Mouse (Mus musculus) megakaryocyte, adult 5-6 weeks (primary cell): ENCODE measurements around the gene Rprd1b. TPM values are rescaled to one million over a fixed set of nuclear protein-coding genes. Genes with fewer than 3 reads are reported as not detected.

Experiments used
- ATAC-seq: 2 replicates; pipeline ENCODE4 v1.8.0; 2016; ENCODE audit warnings: mild to moderate bottlenecking, inconsistent platforms; ENCODE audit not compliant: poor library complexity, severe bottlenecking
- total RNA-seq, 2 experiments: library from RNA; stranded (forward) in 1 of 2; stranded (reverse) in 1 of 2; fragments of 153-499, 151-499 nt in 1 of 2; fragments of 221-1000, 200-1000 nt in 1 of 2; gene quantifications; 2 replicates each; pipeline versions ENCODE4 v1.2.3 to v1.2.4; 2015 to 2017

Gene Rprd1b
- total RNA-seq, 2 experiments from 2014 or later, result 21.7 to 26.9 TPM

DNA sequence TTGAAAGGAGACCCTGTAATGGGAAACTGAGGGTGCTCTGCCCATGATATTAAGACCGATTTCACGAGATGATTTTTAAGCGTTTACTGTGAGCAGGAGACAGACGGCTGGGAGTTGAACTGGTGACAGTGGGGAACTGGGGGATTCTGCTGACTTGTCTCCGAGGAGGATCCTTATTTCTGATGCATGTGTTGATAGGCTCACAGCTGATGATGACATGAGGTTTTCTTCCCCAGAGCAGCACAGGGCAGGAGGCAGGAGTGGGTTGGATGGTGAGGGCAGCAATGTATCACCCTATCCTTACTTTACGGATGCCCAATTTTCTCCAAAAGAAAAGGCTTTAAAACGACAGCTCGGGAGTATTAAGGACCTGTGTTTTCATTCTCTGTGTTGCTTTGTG is 116.0 kb downstream of the Rprd1b start:
- no peak for ATAC-seq

DNA sequence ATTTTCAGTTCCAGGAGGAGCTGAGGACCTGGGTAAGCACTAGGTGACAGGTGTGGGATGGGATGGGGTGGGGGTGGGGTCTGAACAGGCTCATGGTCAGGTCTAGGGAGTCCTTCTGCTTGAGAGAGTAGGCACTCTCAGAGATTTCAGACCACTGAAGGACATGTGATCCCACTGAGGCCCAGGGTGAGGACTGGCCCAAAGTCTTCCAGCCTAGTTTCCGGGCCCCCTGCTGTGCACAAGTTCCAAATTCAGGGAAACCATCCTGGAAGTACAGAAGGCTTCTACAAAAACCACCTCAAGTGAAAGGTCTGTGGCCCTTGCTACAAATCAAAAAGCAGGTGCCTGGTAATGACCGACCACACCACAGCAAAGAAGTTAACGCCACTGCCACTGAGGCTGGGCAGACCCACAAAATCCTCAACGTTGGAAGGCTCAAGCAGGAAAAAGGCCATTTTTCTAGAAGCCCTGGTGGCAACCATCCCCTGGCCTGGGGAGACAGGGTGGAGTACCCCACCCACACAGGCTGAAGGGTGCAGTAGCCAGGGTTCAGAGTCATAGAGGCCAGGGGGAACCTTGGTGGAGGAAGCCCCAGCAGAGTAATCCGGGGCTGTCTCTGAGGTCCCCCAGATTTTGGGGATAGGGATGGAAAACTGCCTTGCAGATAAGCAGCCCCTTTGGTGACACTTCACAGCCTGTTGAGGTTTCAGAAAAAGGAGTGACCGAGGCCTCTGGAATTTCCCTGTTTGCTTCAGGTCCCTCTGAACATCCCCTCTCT is 116.6 kb downstream of the Rprd1b start:
- no peak for ATAC-seq

DNA sequence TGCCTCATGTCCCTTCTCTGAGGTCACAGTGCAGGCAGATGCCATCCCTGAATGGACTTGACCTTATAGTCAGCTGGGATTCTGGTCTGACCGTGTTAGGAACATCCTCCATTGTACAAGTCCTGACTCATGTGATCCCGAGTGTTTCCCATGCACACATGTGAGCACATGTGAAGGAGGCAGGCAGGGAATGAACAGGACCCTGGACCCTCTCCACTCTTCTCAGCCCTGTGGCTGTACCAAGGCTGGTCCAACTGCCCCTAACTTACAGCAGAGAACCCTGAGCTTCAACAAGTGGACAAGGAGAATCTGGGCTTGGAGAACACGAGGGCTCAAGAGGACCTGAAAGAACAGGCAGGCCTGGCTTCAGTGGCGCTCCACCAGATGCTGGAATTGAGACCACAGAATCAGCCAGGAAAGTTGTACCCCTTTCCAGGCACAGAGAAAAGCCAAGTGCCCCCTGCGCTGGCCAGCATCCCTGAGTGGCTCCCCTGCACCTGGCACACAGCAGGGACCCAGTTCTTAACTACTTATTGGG is 117.3 kb downstream of the Rprd1b start:
- ATAC-seq, result no peak

DNA sequence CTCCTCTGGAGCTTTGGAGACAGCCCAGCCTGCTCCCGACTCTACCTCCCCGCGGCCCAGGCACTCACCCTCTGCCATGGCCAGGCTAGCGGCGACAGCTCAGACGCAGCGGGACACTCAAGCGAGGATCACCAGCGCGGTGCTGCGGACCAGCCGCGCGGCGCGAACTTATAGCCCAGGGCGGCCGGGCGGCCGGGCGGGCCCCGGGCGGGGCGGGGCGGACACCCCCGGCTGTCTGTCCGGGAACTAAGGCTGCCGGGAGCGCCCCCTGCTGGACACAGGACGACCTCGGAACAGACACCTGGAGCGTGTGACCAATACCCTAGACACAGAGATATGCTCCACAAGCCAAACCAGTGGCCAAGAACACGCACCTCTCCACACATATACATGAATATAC is 117.9 kb downstream of the Rprd1b start, which contains the start of gene Tgm2:
Tgm2 (minus strand) TSS at position 214 of the 400 bp plus-strand sequence.
- ATAC-seq, result peak; percentile 90

DNA sequence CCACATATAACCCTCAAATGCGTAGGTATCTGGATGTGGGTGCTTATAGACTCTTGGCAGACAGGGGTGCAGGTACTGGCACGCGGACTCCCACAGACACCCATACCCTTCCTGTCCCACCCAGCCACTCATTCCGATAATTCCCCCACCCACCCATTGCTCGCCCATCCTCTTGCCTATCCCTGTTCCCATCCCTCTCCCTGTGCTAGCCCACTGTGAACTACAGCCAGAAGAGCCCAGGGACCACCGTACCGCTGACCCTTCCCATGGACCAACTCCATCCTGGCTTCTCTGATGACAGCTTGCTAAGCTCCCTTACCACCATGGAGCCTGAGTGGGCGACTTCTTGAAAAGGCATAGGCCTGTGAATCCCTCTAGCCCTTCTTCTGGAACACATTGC is 118.7 kb downstream of the Rprd1b start:
- ATAC-seq, result no peak

DNA sequence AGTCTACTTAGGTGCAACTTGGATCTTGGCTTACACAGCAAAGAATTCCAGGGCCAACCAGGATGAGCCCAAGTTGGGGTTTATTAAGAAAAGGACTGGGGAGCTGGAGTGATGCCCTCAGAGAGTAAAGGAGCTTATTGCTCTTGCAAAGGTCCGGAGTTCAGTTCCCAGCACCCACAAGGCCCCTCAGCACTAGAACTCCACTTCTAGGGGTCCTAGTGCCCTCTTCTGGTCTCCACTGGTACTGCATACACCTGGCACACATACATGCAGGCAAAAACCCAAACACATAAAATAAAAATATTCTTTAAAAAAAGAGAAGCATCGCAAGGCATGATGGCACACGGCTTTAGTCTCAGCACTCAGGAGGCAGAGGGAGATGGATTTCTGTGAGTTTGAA is 122.8 kb downstream of the Rprd1b start:
- ATAC-seq, result no peak

DNA sequence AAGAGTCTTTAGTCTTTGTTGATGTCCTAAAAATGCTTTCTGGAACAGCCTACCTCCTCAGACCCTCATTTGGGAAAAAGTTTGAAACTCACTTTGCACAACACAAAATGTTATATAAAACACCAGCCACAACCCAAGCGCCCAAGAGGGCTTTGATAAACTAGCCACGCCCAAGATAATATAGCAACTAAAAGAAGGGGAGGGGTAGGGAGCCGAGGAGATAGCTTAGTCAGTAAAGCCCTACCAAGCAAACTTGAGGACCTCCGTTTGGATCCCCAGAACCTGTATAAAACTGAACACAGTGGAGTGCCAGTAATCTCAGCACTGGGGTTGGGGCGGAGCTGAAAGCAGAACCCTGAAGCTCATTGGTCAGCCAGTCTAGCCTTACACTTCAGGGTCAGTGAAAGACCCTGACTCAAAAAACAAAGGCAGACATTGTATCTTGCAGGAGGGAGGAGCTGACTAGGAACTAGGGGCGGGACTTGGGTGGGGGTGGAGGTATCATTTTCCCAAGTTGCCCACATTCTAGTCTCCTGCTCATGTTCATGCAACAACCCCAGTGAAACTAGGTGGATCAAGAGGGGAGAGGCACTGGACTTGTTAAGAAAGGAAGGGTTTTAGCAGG is 124.5 kb downstream of the Rprd1b start:
- ATAC-seq, result no peak

DNA sequence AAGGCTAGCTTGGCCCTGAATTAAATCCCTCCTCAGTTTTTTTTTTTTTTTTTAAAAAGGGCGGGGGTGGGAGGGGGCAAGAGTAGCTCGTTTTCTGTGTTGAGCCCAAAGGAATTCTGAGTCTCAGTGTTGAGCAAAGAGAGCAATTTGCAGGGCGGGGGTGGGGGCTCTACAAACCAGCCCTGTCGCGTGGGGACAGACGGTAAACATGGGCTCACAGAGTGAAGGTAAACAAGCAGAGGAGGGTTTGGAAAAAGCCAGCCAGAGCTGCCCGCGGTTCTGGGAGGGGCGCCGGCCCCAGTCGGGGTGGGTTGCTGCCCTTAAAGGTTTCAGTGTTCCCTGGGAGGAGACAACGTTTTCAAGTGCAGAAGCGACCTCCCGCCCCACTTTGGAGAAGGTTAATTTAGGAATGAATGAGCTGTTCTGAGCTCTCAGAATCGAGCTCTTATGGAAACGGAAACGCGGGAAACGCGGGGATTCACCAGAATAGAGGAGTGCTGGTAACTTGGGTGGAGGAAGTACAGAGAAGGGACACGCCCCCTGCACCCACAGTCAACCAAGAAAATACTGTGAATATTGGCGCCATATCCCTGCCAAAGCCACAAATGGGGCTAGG is 125.5 kb downstream of the Rprd1b start:
- peak; percentile 78 for ATAC-seq

DNA sequence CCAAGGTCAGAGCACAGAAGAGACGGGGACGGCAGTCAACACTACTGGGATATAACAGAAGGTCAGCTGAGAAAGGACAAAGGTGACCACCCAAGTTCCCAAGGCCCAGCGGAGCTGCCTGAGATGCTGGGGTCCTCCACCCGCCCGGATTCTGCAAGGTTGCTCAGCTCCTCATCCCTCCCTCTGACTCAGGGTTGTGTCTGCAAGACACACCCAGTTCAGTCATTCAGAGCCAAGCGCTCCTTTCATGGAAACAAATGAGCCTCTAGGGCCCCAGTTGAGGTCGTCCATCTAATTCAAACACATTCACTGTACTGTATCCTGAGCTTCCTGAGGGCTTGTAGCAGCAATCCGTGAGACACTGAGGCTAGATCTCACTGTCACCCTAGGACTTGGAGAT is 126.3 kb downstream of the Rprd1b start:
- ATAC-seq, result no peak

DNA sequence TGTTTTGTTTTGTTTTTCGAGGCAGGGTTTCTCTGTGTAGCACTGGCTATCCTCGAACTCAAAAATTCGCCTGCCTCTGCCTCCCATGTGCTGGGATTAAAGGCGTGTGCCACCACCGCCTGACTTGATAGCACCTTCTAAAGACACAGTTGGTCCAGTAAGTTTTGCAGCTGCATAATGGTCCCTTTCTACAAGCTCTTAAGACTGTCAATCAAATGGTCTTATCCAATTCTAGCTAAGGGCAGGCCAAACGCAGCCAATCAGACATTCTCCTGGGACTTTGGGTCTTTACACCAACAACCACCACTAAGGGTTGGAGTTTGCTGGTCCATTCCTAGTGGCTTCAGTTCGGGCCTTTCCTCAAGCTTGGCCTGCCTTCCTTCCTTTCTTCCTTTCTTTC is 126.8 kb downstream of the Rprd1b start:
- ATAC-seq, result no peak

DNA sequence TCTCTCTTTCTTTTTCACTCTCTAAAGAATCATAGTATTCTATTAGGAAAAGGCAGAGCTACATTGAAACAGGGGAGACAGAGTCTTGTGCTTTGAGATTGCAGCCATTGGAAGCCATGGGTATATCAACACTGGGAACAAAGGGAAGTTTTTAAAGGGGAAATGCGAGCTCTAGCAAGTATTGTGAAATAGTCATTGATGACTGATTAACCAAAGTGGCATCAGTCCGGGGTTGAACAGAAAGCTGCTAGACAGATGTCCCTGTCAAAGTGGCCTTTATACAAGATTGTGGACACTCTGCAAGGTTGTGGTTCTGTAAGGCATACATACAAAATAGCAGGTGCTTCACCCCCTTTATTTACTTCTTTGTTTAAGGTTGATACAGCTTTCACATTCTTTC is 127.3 kb downstream of the Rprd1b start:
- ATAC-seq, result no peak

DNA sequence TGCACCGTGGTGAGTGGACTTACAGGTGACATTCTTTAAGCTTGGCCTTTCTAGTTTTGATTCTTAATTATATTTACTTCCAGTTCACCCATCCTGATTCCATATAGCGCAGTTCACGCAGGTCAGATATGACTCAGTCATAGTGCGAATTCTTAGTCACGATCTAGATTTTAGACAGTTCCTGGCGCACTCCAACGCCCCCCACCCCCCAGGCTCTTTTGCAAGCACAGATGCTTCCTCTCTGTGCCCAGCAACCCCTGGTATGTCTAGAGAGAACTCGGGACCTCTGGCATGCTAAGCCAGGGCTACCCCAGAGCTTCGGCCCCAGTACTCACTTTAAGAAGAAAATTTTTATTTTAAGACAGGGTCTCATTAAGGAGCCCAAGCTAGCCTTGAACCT is 128.2 kb downstream of the Rprd1b start:
- ATAC-seq, result peak; percentile 34

DNA sequence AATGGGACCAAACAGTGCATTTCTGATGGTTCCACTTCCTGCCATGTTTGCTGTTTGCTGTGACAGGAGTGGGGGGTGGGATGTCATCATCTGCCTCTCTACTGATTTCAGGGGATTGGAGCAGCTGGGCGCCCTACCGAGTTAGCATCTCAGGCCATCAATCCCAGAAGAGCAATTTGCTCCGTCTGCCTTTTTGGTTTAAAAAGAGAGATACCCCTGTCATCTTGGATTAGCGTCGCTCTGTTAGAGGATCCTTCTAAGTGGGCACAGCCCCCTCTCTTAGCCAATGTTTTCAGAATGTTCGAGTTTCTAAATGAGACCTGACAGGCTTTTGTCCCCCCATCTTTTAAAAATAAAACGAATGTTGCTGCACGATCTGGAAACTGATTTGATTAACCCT is 129.4 kb downstream of the Rprd1b start:
- no peak for ATAC-seq

DNA sequence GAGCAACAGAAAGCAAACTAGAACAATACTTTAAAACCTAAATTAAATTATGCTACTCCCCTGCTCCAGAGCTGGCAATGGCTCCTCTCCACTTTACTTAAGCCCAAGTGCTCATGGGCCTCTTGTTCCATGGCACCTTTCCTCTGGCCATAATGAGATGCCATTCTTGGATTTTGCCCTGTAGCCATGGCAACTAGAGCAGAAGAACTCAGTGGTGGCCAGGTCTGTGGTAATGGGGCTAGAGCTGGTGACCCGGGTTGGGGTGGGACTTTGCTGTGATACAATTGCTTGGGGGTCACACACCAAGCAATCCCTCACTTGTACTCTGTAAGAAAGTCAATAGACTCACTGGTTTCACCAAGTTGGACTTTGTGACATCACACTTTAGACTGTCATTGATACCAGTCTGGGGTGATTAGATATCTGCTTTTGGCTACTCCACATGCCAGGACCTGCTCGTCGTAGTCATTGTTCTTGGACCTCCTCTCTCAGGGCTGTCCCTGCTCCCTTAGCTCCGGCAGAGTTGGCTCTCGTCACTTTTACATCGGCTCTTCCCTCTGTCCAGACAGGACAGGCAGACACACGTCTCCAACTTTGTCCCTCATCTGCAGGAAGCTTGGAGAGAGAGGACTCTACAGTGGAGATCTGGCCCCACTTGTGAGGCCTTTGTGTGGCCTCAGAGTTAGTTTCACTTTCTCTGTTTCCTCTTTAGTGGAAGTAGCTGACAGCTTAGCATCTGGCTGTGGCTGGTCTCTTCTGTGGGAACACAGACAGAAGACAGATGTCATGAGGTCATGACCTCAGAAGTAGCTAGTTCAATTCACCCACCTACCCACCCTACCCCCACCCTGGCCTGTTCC is 131.3 kb downstream of the Rprd1b start:
- peak; percentile 79 for ATAC-seq

DNA sequence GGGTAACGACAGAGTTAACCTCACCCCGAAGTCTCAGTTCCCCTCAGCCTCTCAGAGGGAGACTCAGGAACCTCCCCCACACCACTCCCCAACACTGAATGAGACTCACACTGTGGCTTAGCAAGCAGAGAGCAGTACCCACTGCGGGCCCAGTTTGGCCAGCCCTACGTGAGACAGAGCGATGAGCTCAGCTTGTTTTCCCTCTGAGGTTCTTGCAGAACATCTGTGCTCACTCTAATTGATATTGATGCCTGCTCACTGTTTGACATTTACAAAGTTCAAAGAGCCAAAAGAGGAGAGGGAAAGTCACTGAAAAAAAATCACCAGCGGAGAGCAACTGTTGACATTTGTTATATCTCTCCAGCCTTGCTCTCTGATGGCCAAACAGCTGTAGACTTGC is 133.5 kb downstream of the Rprd1b start:
- ATAC-seq, result peak; percentile 26; the same call in 1 of the 2 replicates

DNA sequence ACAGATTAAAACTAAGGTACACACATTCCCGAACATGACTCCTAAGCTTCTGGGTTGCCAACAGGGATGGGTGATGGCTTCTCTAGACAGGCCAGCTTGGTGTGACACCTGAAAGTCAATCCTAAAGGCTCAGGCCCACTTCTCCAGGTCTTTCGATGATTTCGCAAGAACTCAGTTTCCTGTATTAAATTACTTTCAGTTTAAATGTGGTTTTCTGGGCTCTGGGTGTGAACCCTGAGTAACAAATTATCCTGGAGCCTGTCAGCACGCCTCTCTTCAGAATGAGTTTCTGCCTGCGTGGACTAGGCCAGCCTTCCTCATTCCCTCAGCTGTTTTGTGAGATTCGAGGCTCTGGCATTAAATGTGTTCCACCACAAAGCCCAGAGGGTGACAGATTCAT is 134.7 kb downstream of the Rprd1b start:
- peak; percentile 26 for ATAC-seq

DNA sequence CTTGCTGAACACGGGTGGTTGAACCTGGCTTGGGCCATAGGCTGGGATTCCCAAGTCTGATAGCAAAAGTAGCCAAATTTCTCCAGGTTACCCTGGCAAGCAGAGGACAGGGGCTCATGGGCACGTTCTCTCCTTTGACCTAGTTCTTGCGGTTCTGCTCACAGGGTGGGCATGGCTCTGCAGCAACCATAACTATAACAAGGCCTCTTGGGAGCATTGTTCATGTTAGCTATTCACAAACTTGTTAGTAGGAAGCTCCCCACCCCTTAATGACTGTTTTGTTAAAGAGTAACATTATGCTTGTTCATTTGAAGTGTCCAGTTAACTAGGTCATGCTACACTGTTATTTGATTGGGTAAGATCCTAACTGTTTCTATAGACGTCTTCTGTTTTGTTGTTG is 137.5 kb downstream of the Rprd1b start:
- no peak for ATAC-seq

DNA sequence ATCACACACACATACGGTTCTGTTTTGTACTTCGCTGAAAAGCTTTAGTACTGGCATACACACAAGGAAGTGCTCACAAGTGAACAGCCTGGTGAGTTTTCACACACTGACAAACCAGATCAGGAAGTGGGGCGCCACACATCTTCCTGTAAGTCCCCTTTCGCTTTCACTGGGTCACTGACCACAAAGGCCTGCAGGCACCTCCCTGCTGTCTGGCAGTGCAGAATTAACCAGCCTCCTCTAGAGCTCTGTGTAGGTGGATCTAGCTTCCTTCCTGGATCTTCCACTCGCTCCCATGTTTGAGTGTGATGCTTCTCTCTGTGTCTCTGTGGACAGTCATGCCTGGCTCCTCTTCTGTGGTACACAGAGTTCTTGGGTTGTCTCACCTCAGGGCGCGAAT is 138.3 kb downstream of the Rprd1b start:
- peak; percentile 95 for ATAC-seq

DNA sequence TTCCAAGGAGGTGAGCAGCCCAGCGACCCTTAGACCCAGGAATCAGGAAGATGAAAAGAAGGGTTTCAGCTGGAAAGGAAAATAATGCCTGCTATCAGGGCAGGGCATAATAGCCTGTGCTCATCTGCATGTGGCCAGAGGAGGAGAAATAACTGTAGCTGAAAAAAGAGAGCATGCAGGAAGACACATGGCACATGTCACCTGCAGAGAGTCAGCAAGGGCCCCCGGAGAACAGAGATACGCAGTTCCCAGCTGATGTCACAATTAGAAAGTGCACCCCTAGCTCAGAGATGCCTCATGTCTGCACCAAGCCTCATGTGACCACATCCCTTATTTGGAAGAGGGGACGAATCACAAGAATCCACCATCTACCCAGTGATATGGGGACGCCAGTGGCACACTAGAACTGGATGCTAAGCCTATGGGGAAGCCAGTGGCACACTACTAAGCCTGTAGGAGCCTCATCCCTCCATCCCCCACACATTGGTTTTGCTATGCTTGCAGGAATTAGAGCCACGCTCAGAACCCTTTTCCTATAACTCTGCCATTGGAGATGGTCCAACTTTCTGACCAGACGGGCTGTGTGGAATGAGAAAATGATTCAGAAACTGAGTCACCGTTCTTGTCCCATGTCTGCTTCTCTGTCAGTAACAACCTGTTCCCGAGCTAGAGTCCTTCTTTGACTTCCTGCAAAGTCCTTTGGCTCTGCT is 139.4 kb downstream of the Rprd1b start:
- no peak for ATAC-seq

DNA sequence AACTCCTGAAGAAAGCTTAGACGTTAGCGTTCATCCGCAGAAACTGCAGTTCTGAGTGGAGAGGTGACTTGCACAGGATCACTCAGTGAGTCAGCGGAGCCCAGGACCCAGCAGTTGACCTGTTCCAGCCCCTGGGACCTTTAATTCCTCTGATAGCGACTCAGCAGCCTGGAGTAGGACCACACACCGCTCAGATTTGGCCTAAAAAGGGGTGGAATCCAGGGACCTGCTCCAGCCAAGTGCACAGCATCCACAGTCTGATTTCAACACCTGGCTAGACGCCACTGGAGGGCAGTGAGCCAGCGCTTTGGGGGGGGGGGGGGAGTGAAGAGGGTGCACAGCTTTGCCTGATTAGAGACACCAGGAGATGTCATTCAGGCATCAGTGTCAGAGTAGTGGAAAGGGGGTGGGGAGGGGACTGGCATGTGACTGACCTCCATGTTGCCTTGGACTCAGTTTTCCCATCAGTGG is 140.5 kb downstream of the Rprd1b start:
- ATAC-seq, result no peak
